Comparison of ENCODE assay signal across 12 mouse cellular contexts in the genomic region with DNA sequence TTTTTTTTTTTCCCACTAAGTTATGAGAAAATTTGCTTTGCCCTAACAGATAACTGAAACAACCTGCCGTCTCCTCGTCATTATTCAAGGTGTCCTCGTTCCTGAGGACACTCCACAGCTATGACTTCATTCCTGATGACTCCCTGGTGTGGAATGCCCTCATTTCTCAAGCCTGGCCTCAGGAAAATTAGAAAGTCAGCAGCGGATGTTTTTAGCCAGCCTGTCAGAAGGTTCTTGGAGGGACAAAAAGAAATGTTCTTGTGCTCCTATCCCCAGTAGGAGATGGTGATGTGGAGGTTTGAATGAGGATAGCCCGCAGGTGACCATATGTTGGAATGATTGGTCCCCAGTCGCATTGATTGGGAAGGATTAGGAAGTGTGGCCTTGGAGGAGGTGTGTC. TPM values are rescaled to one million over a fixed set of nuclear protein-coding genes. Genes with fewer than 3 reads are reported as not detected.
A peak's percentile ranks its signal among the peaks of the same experiment; 100 is the strongest.
DNase-seq lines count a peak whose midpoint lies in the region.
"Had no signal": no experiment of that assay in that cellular context is flagged by ENCODE, and none has a peak within 500 bp of the region (broad histone marks: within the 10 kb centered on the region; RNA-seq: fewer than 3 reads in every experiment).

No protein-coding gene starts in this region.

- DNase-seq in adrenal gland, adult 2 months = peak; percentile 34
- DNase-seq in adrenal gland, adult 18-20 months (ENCODE audit: low spot score in 2 of 2) = no peak
- peak; percentile 51 to 61 for DNase-seq in cerebellum, adult 18-20 months
- no peak for DNase-seq in cerebellum, adult 8-10 months
- peak; percentile 46 for DNase-seq in 3T3-L1 (ENCODE audit: low read depth, low spot score)
- peak; percentile 69 for DNase-seq in cerebellum, adult 9-11 months
- no peak for DNase-seq in right cerebral cortex, adult 2 months (ENCODE audit: low spot score in 2 of 2)
- DNase-seq: adrenal gland, postnatal 10 days; gastrocnemius, postnatal 10 days; heart, adult 2 months; heart, postnatal 14 days; kidney, adult 18-20 months had no signal

RNA-seq across cellular contexts. Expression of a gene that starts 25.8 kb away (rescaled TPM):
- total RNA-seq in adrenal gland, adult 2 months (2021) = 10 to 100 TPM; 72.5 to 73.1 TPM
- 11.5 and 12.4 TPM in 2 replicates for polyA plus RNA-seq in adrenal gland, adult 2 months (2012; rRNA removed)
- total RNA-seq in adrenal gland, adult 18-20 months (2021) = 10 to 100 TPM; 73.2 to 84.0 TPM

RNA-seq across cellular contexts. Expression of a gene that starts 57.3 kb away (rescaled TPM):
- total RNA-seq in adrenal gland, adult 2 months (2021) = 10 to 100 TPM; 31.5 to 57.4 TPM
- polyA plus RNA-seq in adrenal gland, adult 2 months (2012; rRNA removed) = 14.0 and 18.0 TPM in 2 replicates
- total RNA-seq in adrenal gland, adult 18-20 months (2021) = 10 to 100 TPM; 30.5 to 48.7 TPM

Comparison
In these comparisons a context has a peak if more than half of its experiments do, and no peak if none do; other contexts are left out.
1. DNase-seq: peak in adrenal gland, adult 2 months (single experiment), cerebellum, adult 18-20 months (2 of 2), 3T3-L1 (single experiment) and cerebellum, adult 9-11 months (single experiment); none in adrenal gland, adult 18-20 months (0 of 2), cerebellum, adult 8-10 months (single experiment) and right cerebral cortex, adult 2 months (0 of 2).